In the genomic region with DNA sequence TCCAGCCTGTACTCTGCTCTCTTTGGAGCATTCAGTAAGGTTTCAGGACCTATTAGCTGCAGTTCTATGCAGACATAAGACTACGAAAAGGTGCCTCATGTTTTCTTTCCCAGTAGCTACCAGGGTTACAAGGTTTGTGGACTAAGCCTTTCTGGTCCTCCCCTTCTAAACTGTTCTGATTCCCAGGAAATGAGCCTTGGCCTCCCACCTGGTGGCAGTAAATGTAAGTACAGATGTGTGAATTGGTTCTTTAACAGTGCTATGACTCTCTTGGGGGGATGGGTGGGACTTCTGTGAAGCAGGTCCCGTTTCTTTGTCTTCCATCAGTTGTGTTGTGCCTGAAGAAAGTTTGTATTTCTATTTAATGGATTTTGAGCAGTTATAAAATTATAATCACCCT, we compare ENCODE assay signal across 13 mouse cellular contexts. TPM values are rescaled to one million over a fixed set of nuclear protein-coding genes. Genes with fewer than 3 reads are reported as not detected.
DNase-seq lines count a peak whose midpoint lies in the region; ATAC-seq lines count a peak whose summit lies in the region.
"Had no signal": no experiment of that assay in that cellular context is flagged by ENCODE, and none has a peak within 500 bp of the region (broad histone marks: within the 10 kb centered on the region; RNA-seq: fewer than 3 reads in every experiment).

No protein-coding gene starts in this region.

- H3K9me3 ChIP-seq in kidney, embryonic 14.5 days (ENCODE audit: control insufficient read depth, low read length): no peaks in the 10 kb centered on the region
- H3K9me3 ChIP-seq: liver, embryonic 15.5 days had no signal

- WGBS in kidney, embryonic 14.5 days: 43% methylated on average over 2 of the region's 2 CpGs

- no peak overlapping the region for H3K4me3 ChIP-seq in kidney, embryonic 14.5 days (ENCODE audit: low read length)
- H3K4me3 ChIP-seq: erythroblast, embryonic 14.5 days; liver, embryonic 15.5 days; myocyte had no signal

- ATAC-seq in kidney, embryonic 14.5 days (ENCODE audit: low FRiP score, low TSS enrichment): no peak
- ATAC-seq: intestine, embryonic 16.5 days had no signal

- H3K36me3 ChIP-seq in kidney, embryonic 14.5 days (ENCODE audit: control insufficient read depth, insufficient read depth, low read length): no peaks in the 10 kb centered on the region
- H3K36me3 ChIP-seq: liver, embryonic 15.5 days had no signal

- peak; percentile 6 for DNase-seq in embryo, embryonic 10 days (ENCODE audit: low spot score)
- no peak for DNase-seq in embryo, embryonic 9.5 days (ENCODE audit: extremely low spot score)
- peak; percentile 1 for DNase-seq in kidney, postnatal 14 days
- DNase-seq in ES-CJ7 (ENCODE audit: low read depth, low spot score): peak; percentile 26
- DNase-seq in embryo, embryonic 10.5 days (ENCODE audit: low spot score): peak; percentile 8
- no peak for DNase-seq in urinary bladder, adult 2 months (ENCODE audit: low spot score)
- no peak for DNase-seq in frontal cortex, postnatal 36 days (ENCODE audit: low spot score in 2 of 2)
- DNase-seq: adrenal gland, postnatal 10 days had no signal

- H3K27me3 ChIP-seq in kidney, embryonic 14.5 days (ENCODE audit: control insufficient read depth, insufficient read depth, low read length): no peaks in the 10 kb centered on the region
- H3K27me3 ChIP-seq: liver, embryonic 15.5 days had no signal

- no peak overlapping the region for H3K9ac ChIP-seq in kidney, embryonic 14.5 days (ENCODE audit: low read depth, low read length)
- H3K9ac ChIP-seq: liver, embryonic 15.5 days had no signal

- no peaks in the 10 kb centered on the region for H3K4me1 ChIP-seq in kidney, embryonic 14.5 days (ENCODE audit: control insufficient read depth, insufficient read depth, low read length)
- H3K4me1 ChIP-seq: liver, embryonic 15.5 days had no signal

- H3K27ac ChIP-seq in kidney, embryonic 14.5 days (ENCODE audit: low read depth, low read length): no peak overlapping the region
- H3K27ac ChIP-seq: liver, embryonic 15.5 days had no signal

- no peak overlapping the region for H3K4me2 ChIP-seq in kidney, embryonic 14.5 days (replicated peaks; ENCODE audit: low read depth, low read length)
- H3K4me2 ChIP-seq: liver, embryonic 15.5 days had no signal

RNA-seq across cellular contexts. Expression of a gene that starts 53.4 kb away (rescaled TPM):
- polyA plus RNA-seq in kidney, embryonic 14.5 days (2014; fragmentation: Nextera tagmentation; extraction: Ambion mirVana): 0.20 and 0.39 TPM in 2 replicates
- 0.01 and 0.04 TPM in 2 replicates for polyA plus RNA-seq in urinary bladder, adult 2 months (2012; rRNA removed)
- polyA plus RNA-seq: erythroblast, embryonic 14.5 days; myocyte had no signal

Comparison
In these comparisons a context has a peak if more than half of its experiments do, and no peak if none do; other contexts are left out.
1. DNase-seq: peak in embryo, embryonic 10 days (single experiment), kidney, postnatal 14 days (single experiment), ES-CJ7 (single experiment) and embryo, embryonic 10.5 days (single experiment); none in embryo, embryonic 9.5 days (single experiment), urinary bladder, adult 2 months (single experiment) and frontal cortex, postnatal 36 days (0 of 2).